In genomic region chr6:17317167-17317524, GRCm38 (mm10) we compare ENCODE assay signal across 15 mouse cellular contexts. TPM values are rescaled to one million over a fixed set of nuclear protein-coding genes. Genes with fewer than 3 reads are reported as not detected.
DNase-seq lines count a peak whose midpoint lies in the region; ATAC-seq and TF ChIP-seq lines count a peak whose summit lies in the region.
"Had no signal": no experiment of that assay in that cellular context is flagged by ENCODE, and none has a peak within 500 bp of the region (broad histone marks: within the 10 kb centered on the region; RNA-seq: fewer than 3 reads in every experiment).

No protein-coding gene starts in this region.

- DNase-seq in forebrain, postnatal 0 days, result no peak
- DNase-seq in heart, adult 9 months (ENCODE audit: low spot score in 2 of 2), result no peak
- DNase-seq in lung, embryonic 14.5 days, result peak; percentile 65
- DNase-seq in lung, postnatal 25 days (ENCODE audit: low spot score), result no peak
- DNase-seq in urinary bladder, postnatal 4 days (ENCODE audit: low spot score in 2 of 2), result no peak
- DNase-seq: adrenal gland, adult 2 months; cerebellum, adult 9-10 months; gastrocnemius, postnatal 36 days; midbrain, embryonic 14.5 days; right cerebral cortex, postnatal 4 days; thymus, postnatal 25 days had no signal

- WGBS in forebrain, embryonic 13.5 days, result 8% methylated on average over 1 of the region's 1 CpGs
- 13% methylated on average over 1 of the region's 1 CpGs for WGBS in forebrain, postnatal 0 days
- 29% methylated on average over 1 of the region's 1 CpGs for WGBS in heart, embryonic 15.5 days
- WGBS in lung, embryonic 14.5 days, result 22% methylated on average over 1 of the region's 1 CpGs
- 9% methylated on average over 1 of the region's 1 CpGs for WGBS in stomach, embryonic 16.5 days

- H3K27me3 ChIP-seq in forebrain, embryonic 13.5 days, result no peaks in the 10 kb centered on the region
- no peaks in the 10 kb centered on the region for H3K27me3 ChIP-seq in forebrain, postnatal 0 days (ENCODE audit: insufficient read depth, low read length)
- H3K27me3 ChIP-seq in heart, embryonic 15.5 days, result no peaks in the 10 kb centered on the region
- H3K27me3 ChIP-seq in lung, embryonic 14.5 days (ENCODE audit: insufficient read depth, low read length), result no peaks in the 10 kb centered on the region
- H3K27me3 ChIP-seq in stomach, embryonic 16.5 days (ENCODE audit: control insufficient read depth, insufficient read depth, low read length), result no peaks in the 10 kb centered on the region
- H3K27me3 ChIP-seq: liver, embryonic 12.5 days had no signal

- H3K4me3 ChIP-seq in forebrain, embryonic 13.5 days, result no peak overlapping the region
- no peak overlapping the region for H3K4me3 ChIP-seq in forebrain, postnatal 0 days (ENCODE audit: low read depth, low read length)
- no peak overlapping the region for H3K4me3 ChIP-seq in heart, embryonic 15.5 days
- no peak overlapping the region for H3K4me3 ChIP-seq in lung, embryonic 14.5 days (ENCODE audit: low read depth, low read length)
- no peak overlapping the region for H3K4me3 ChIP-seq in stomach, embryonic 16.5 days (replicated peaks; ENCODE audit: low read length)
- H3K4me3 ChIP-seq: liver, embryonic 12.5 days had no signal

- H3K27ac ChIP-seq in forebrain, embryonic 13.5 days, result no peak overlapping the region
- H3K27ac ChIP-seq in forebrain, postnatal 0 days (ENCODE audit: low read depth, low read length), result no peak overlapping the region
- peak overlapping the region; percentile 60 for H3K27ac ChIP-seq in heart, embryonic 15.5 days
- H3K27ac ChIP-seq in lung, embryonic 14.5 days (ENCODE audit: low read depth), result peak overlapping the region; percentile 13; the same call in 1 of the 2 replicates
- H3K27ac ChIP-seq in stomach, embryonic 16.5 days (ENCODE audit: low read length), result peak overlapping the region; percentile 87
- H3K27ac ChIP-seq: liver, embryonic 12.5 days had no signal

- H3K9ac ChIP-seq in forebrain, embryonic 13.5 days, result no peak overlapping the region
- H3K9ac ChIP-seq in forebrain, postnatal 0 days, result no peak overlapping the region
- H3K9ac ChIP-seq in heart, embryonic 15.5 days, result no peak overlapping the region
- no peak overlapping the region for H3K9ac ChIP-seq in lung, embryonic 14.5 days
- no peak overlapping the region for H3K9ac ChIP-seq in stomach, embryonic 16.5 days (ENCODE audit: low read length)
- H3K9ac ChIP-seq: liver, embryonic 12.5 days had no signal

- no peak overlapping the region for H3K4me2 ChIP-seq in forebrain, embryonic 13.5 days
- no peak overlapping the region for H3K4me2 ChIP-seq in forebrain, postnatal 0 days (ENCODE audit: low read depth)
- H3K4me2 ChIP-seq in heart, embryonic 15.5 days, result no peak overlapping the region
- H3K4me2 ChIP-seq in lung, embryonic 14.5 days, result no peak overlapping the region
- peak overlapping the region; percentile 11; the same call in 1 of the 2 replicates for H3K4me2 ChIP-seq in stomach, embryonic 16.5 days (ENCODE audit: low read depth, low read length)
- H3K4me2 ChIP-seq: liver, embryonic 12.5 days had no signal

- no peaks in the 10 kb centered on the region for H3K9me3 ChIP-seq in forebrain, embryonic 13.5 days (replicated peaks)
- H3K9me3 ChIP-seq in forebrain, postnatal 0 days (ENCODE audit: low read length), result no peaks in the 10 kb centered on the region
- H3K9me3 ChIP-seq in heart, embryonic 15.5 days (replicated peaks), result no peaks in the 10 kb centered on the region
- H3K9me3 ChIP-seq in lung, embryonic 14.5 days (ENCODE audit: low read depth, low read length), result no peaks in the 10 kb centered on the region
- no peaks in the 10 kb centered on the region for H3K9me3 ChIP-seq in stomach, embryonic 16.5 days (replicated peaks; ENCODE audit: control insufficient read depth, low read length)
- H3K9me3 ChIP-seq: liver, embryonic 12.5 days had no signal

- H3K4me1 ChIP-seq in forebrain, embryonic 13.5 days, result peaks cover 9% of the 10 kb centered on the region; the same call in 1 of the 2 replicates
- no peaks in the 10 kb centered on the region for H3K4me1 ChIP-seq in forebrain, postnatal 0 days (ENCODE audit: insufficient read depth)
- H3K4me1 ChIP-seq in heart, embryonic 15.5 days (replicated peaks), result peaks cover 15% of the 10 kb centered on the region
- peaks cover 7% of the 10 kb centered on the region for H3K4me1 ChIP-seq in lung, embryonic 14.5 days (ENCODE audit: insufficient read depth)
- peaks cover 19% of the 10 kb centered on the region for H3K4me1 ChIP-seq in stomach, embryonic 16.5 days (ENCODE audit: control insufficient read depth, insufficient read depth, low read length)
- H3K4me1 ChIP-seq: liver, embryonic 12.5 days had no signal

- no peak for TF ChIP-seq CTCF in forebrain, postnatal 0 days (IDR thresholded peaks at IDR 0.05; ENCODE audit: low read depth)
- no peak for TF ChIP-seq CTCF in lung, embryonic 14.5 days (IDR thresholded peaks at IDR 0.05; ENCODE audit: low read depth)

- ATAC-seq in forebrain, embryonic 13.5 days, result peak; percentile 67; the same call in 1 of the 2 replicates
- ATAC-seq in forebrain, postnatal 0 days, result no peak
- ATAC-seq in heart, embryonic 15.5 days (replicated peaks; ENCODE audit: insufficient number of reproducible peaks, insufficient read depth, low FRiP score, low read depth), result peak; percentile 43
- peak; percentile 68 for ATAC-seq in lung, embryonic 14.5 days (ENCODE audit: insufficient read depth)
- ATAC-seq in stomach, embryonic 16.5 days (ENCODE audit: insufficient read depth, low FRiP score), result peak; percentile 64
- ATAC-seq: liver, embryonic 12.5 days had no signal

- H3K36me3 ChIP-seq in forebrain, embryonic 13.5 days (ENCODE audit: poor library complexity, severe bottlenecking), result no peaks in the 10 kb centered on the region
- no peaks in the 10 kb centered on the region for H3K36me3 ChIP-seq in forebrain, postnatal 0 days (ENCODE audit: insufficient read depth)
- H3K36me3 ChIP-seq in heart, embryonic 15.5 days, result no peaks in the 10 kb centered on the region
- no peaks in the 10 kb centered on the region for H3K36me3 ChIP-seq in lung, embryonic 14.5 days (ENCODE audit: insufficient read depth)
- no peaks in the 10 kb centered on the region; the same call in 1 of the 2 replicates for H3K36me3 ChIP-seq in stomach, embryonic 16.5 days (ENCODE audit: control insufficient read depth, insufficient read depth, low read length)
- H3K36me3 ChIP-seq: liver, embryonic 12.5 days had no signal

RNA-seq across cellular contexts. Expression of gene Cav1, which starts 11.0 kb away (rescaled TPM):
- polyA plus RNA-seq in forebrain, embryonic 13.5 days (2015; fragmentation: Nextera tagmentation; extraction: Ambion mirVana), result 21.6 and 23.7 TPM in 2 replicates
- total RNA-seq in forebrain, postnatal 0 days (2014; rRNA removed), result 42.4 and 47.0 TPM in 2 replicates
- 32.8 and 38.4 TPM in 2 replicates for polyA plus RNA-seq in forebrain, postnatal 0 days (2015; fragmentation: Nextera tagmentation; extraction: Ambion mirVana)
- polyA plus RNA-seq in heart, embryonic 15.5 days (2015; fragmentation: Nextera tagmentation; extraction: Ambion mirVana), result 308 and 327 TPM in 2 replicates
- 300 and 367 TPM in 2 replicates for polyA plus RNA-seq in lung, embryonic 14.5 days (2014; fragmentation: Nextera tagmentation; extraction: Ambion mirVana)
- 433 and 475 TPM in 2 replicates for polyA plus RNA-seq in stomach, embryonic 16.5 days (2015; fragmentation: Nextera tagmentation; extraction: Ambion mirVana)

RNA-seq across cellular contexts. Expression of gene Cav2, which starts 36.2 kb away (rescaled TPM):
- polyA plus RNA-seq in forebrain, embryonic 13.5 days (2015; fragmentation: Nextera tagmentation; extraction: Ambion mirVana), result 7.8 and 8.1 TPM in 2 replicates
- total RNA-seq in forebrain, postnatal 0 days (2014; rRNA removed), result 15.8 and 18.7 TPM in 2 replicates
- polyA plus RNA-seq in forebrain, postnatal 0 days (2015; fragmentation: Nextera tagmentation; extraction: Ambion mirVana), result 16.7 and 20.7 TPM in 2 replicates
- 40.1 and 44.2 TPM in 2 replicates for polyA plus RNA-seq in heart, embryonic 15.5 days (2015; fragmentation: Nextera tagmentation; extraction: Ambion mirVana)
- polyA plus RNA-seq in lung, embryonic 14.5 days (2014; fragmentation: Nextera tagmentation; extraction: Ambion mirVana), result 52.1 and 55.8 TPM in 2 replicates
- 70.4 and 71.9 TPM in 2 replicates for polyA plus RNA-seq in stomach, embryonic 16.5 days (2015; fragmentation: Nextera tagmentation; extraction: Ambion mirVana)

Comparison
In these comparisons a context has a peak if more than half of its experiments do, and no peak if none do; other contexts are left out.
1. H3K27ac ChIP-seq: peak in heart, embryonic 15.5 days (single experiment), lung, embryonic 14.5 days (single experiment) and stomach, embryonic 16.5 days (single experiment); none in forebrain, embryonic 13.5 days (single experiment) and forebrain, postnatal 0 days (single experiment).